Mouse (Mus musculus): ENCODE data around the gene Olfr796. TPM values are rescaled to one million over a fixed set of nuclear protein-coding genes. Genes with fewer than 3 reads are reported as not detected.

The Olfr796 gene
- total and polyA plus RNA-seq, 3 experiments, result not detected

DNA sequence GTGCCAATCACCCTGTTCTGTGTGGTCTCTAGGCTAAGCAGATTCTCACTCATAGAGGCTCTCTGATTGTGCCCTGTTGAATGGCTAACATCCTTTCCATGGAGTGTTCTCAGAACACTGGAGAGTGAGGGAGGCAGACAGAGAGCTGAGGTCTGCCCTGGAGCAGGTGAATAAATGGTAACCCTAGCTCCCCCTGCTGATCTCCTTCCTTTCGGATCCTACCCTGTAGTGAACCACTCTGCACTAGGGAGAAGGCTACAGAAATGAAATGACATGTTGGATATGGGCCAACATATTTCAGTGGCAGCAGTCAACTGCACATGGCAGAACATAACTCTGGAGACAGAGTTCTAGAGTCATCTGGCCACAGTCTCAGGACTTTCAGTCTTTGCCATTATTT lies 9.4 kb upstream of the Olfr796 start:
- Histone ChIP-seq H3K4me1 (ENCODE audit: control insufficient read depth in 1 of 2, insufficient read depth in 2 of 2) (no peaks in the 10 kb centered on the region), H3K27me3 (replicated peaks) (no peaks in the 10 kb centered on the region), H3K4me2 (ENCODE audit: insufficient read depth, low read depth, poor library complexity, severe bottlenecking) (no peak overlapping the region), H3K27ac (ENCODE audit: insufficient read depth, low read depth) (no peak overlapping the region), H3K4me3 (replicated peaks in 1 of 3; ENCODE audit: low read depth in 2 of 3, low read length in 2 of 3, poor library complexity in 1 of 3) (no peak overlapping the region), H3K79me2 (replicated peaks; ENCODE audit: control insufficient read depth, extremely low read depth, insufficient read depth, poor library complexity, severe bottlenecking) (no peaks in the 10 kb centered on the region), H3K9ac (ENCODE audit: insufficient read depth, low read depth) (no peak overlapping the region), H3K9me3 (replicated peaks; ENCODE audit: low read length) (no peaks in the 10 kb centered on the region), H3K36me3 (replicated peaks in 1 of 2; ENCODE audit: control insufficient read depth in 1 of 2, insufficient read depth in 1 of 2, low read length in 1 of 2) (no peaks in the 10 kb centered on the region)
- in situ Hi-C loops (cut with MboI; ENCODE audit: low pct_ligation_motif_present, low pct_unique_long_range_greater_than_20kb, low sequenced_read_pairs) (no loop called here), dilution Hi-C loops (cut with MboI; ENCODE audit: extremely low pct_ligation_motif_present, extremely low pct_unique_long_range_greater_than_20kb, low sequenced_read_pairs) (no loop called here)
- DNase-seq (ENCODE audit: extremely low read depth), result no peak
- TF ChIP-seq EP300 (IDR thresholded peaks at IDR 0.05; ENCODE audit: low read length) (no peak), CTCF (conservative IDR thresholded peaks at IDR 0.05 in 1 of 2, IDR thresholded peaks at IDR 0.05 in 1 of 2; ENCODE audit: low read depth in 2 of 2, low read length in 2 of 2) (peak in 1 of 2 experiments; percentile 34; a peak in 2 of 4 replicates), SMC3 (IDR thresholded peaks at IDR 0.05; ENCODE audit: low read depth, low read length) (peak; percentile 37), RAD21 (IDR thresholded peaks at IDR 0.05; ENCODE audit: low read depth, low read length) (peak; percentile 15), IRF4 (IDR thresholded peaks at IDR 0.05; ENCODE audit: low read depth, low read length) (no peak), MAFK (IDR thresholded peaks at IDR 0.05; ENCODE audit: insufficient replicate concordance, low read length) (no peak), TBP (conservative IDR thresholded peaks at IDR 0.05; ENCODE audit: low read depth, low read length) (no peak)

DNA sequence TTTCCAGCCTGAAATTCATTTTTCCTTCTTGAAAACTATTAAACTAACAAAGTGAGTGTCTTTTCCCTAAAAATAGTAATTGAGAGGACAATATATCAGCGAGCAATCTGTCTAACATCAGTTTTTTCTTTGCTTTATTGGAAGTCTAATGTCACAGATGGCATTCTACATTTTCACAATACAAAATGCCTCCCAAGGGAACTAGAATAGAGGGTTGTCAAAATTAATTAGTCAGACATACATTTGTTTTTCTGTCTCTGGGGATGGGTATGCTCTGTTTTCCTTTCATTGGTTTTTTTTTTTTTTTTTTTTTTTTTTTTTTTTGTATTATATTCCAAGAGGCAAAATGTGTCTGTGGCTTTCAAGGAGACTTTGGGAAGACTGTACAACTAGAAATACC lies 35.3 kb downstream of the Olfr796 start:
- Histone ChIP-seq H3K27ac (ENCODE audit: insufficient read depth, low read depth) (no peak overlapping the region), H3K4me2 (ENCODE audit: insufficient read depth, low read depth, poor library complexity, severe bottlenecking) (no peak overlapping the region), H3K4me1 (ENCODE audit: control insufficient read depth in 1 of 2, insufficient read depth in 2 of 2) (no peaks in the 10 kb centered on the region), H3K36me3 (replicated peaks in 1 of 2; ENCODE audit: control insufficient read depth in 1 of 2, insufficient read depth in 1 of 2, low read length in 1 of 2) (no peaks in the 10 kb centered on the region), H3K4me3 (replicated peaks in 1 of 3; ENCODE audit: low read depth in 2 of 3, low read length in 2 of 3, poor library complexity in 1 of 3) (no peak overlapping the region), H3K9me3 (replicated peaks; ENCODE audit: low read length) (no peaks in the 10 kb centered on the region), H3K27me3 (replicated peaks) (no peaks in the 10 kb centered on the region), H3K9ac (ENCODE audit: insufficient read depth, low read depth) (no peak overlapping the region), H3K79me2 (replicated peaks; ENCODE audit: control insufficient read depth, extremely low read depth, insufficient read depth, poor library complexity, severe bottlenecking) (no peaks in the 10 kb centered on the region)
- no peak for DNase-seq (ENCODE audit: extremely low read depth)
- TF ChIP-seq HCFC1 (IDR thresholded peaks at IDR 0.05; ENCODE audit: low read depth, low read length) (no peak), SIN3A (IDR thresholded peaks at IDR 0.05; ENCODE audit: low read length) (no peak), BHLHE40 (IDR thresholded peaks at IDR 0.05; ENCODE audit: low read depth, low read length) (no peak), EP300 (IDR thresholded peaks at IDR 0.05; ENCODE audit: low read length) (no peak), TBP (conservative IDR thresholded peaks at IDR 0.05; ENCODE audit: low read depth, low read length) (no peak)
- dilution Hi-C loops (cut with MboI; ENCODE audit: extremely low pct_ligation_motif_present, extremely low pct_unique_long_range_greater_than_20kb, low sequenced_read_pairs) (no loop called here), in situ Hi-C loops (cut with MboI; ENCODE audit: low pct_ligation_motif_present, low pct_unique_long_range_greater_than_20kb, low sequenced_read_pairs) (no loop called here)

DNA sequence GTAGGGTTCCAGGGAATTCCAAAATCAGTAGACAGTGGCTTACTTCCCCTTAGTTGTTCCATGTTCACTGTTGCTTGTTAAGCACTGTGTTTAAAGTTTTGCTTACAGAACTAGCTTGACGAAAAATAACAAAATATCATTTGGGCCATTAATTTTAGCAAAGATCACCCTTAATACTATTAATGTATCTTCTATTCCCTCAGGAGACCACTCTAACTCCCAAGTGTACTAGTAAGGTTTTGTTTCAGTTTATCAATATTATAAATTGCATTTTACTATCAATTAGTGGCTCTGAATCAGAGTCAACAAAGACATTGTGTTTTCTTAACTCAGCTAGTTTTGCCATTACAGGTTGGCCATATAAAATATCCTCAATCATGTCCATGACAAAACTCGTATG lies 45.0 kb downstream of the Olfr796 start, which contains the start of gene Olfr794:
Olfr794 (plus strand) TSS at position 301 of the 400 bp plus-strand sequence.
- Histone ChIP-seq H3K27ac (ENCODE audit: insufficient read depth, low read depth) (no peak within 1 kb of the TSS), H3K4me2 (ENCODE audit: insufficient read depth, low read depth, poor library complexity, severe bottlenecking) (no peak within 1 kb of the TSS), H3K9me3 (replicated peaks; ENCODE audit: low read length) (no peaks in the 10 kb centered on the region), H3K4me3 (replicated peaks in 1 of 3; ENCODE audit: low read depth in 2 of 3, low read length in 2 of 3, poor library complexity in 1 of 3) (no peak within 1 kb of the TSS), H3K79me2 (replicated peaks; ENCODE audit: control insufficient read depth, extremely low read depth, insufficient read depth, poor library complexity, severe bottlenecking) (no peaks in the 10 kb centered on the region), H3K36me3 (replicated peaks in 1 of 2; ENCODE audit: control insufficient read depth in 1 of 2, insufficient read depth in 1 of 2, low read length in 1 of 2) (no peaks in the 10 kb centered on the region), H3K4me1 (ENCODE audit: control insufficient read depth in 1 of 2, insufficient read depth in 2 of 2) (no peaks in the 10 kb centered on the region), H3K27me3 (replicated peaks) (no peaks in the 10 kb centered on the region), H3K9ac (ENCODE audit: insufficient read depth, low read depth) (no peak within 1 kb of the TSS)
- no peak for DNase-seq (ENCODE audit: extremely low read depth)
- dilution Hi-C loops (cut with MboI; ENCODE audit: extremely low pct_ligation_motif_present, extremely low pct_unique_long_range_greater_than_20kb, low sequenced_read_pairs) (no loop called here), in situ Hi-C loops (cut with MboI; ENCODE audit: low pct_ligation_motif_present, low pct_unique_long_range_greater_than_20kb, low sequenced_read_pairs) (no loop called here)
- TF ChIP-seq USF2 (conservative IDR thresholded peaks at IDR 0.05; ENCODE audit: low read depth, low read length) (no peak), KAT2A (IDR thresholded peaks at IDR 0.05; ENCODE audit: insufficient replicate concordance, low read length) (no peak), SMC3 (IDR thresholded peaks at IDR 0.05; ENCODE audit: low read depth, low read length) (no peak), MAZ (IDR thresholded peaks at IDR 0.05; ENCODE audit: low read depth, low read length) (no peak), IRF4 (IDR thresholded peaks at IDR 0.05; ENCODE audit: low read depth, low read length) (no peak), BHLHE40 (IDR thresholded peaks at IDR 0.05; ENCODE audit: low read depth, low read length) (no peak), TBP (conservative IDR thresholded peaks at IDR 0.05; ENCODE audit: low read depth, low read length) (no peak)

Other genes starting within 250 kb of the Olfr796 start
Only the 20 nearest of the 26 such genes appear.
- not detected in 2 replicates for gene Olfr787, start 150.7 kb downstream of the Olfr796 start, total RNA-seq (2012; rRNA removed)
- not detected in 2 replicates for gene Olfr787, start 150.7 kb downstream of the Olfr796 start, total RNA-seq (2014; rRNA removed)
- gene Olfr787, start 150.7 kb downstream of the Olfr796 start, polyA plus RNA-seq (2012; ENCODE audit: insufficient read length, low read depth), result not detected in 2 replicates
- not detected in 2 replicates for gene Olfr788, start 141.6 kb downstream of the Olfr796 start, total RNA-seq (2012; rRNA removed)
- not detected in 2 replicates for gene Olfr788, start 141.6 kb downstream of the Olfr796 start, total RNA-seq (2014; rRNA removed)
- gene Olfr788, start 141.6 kb downstream of the Olfr796 start, polyA plus RNA-seq (2012; ENCODE audit: insufficient read length, low read depth), result not detected in 2 replicates
- not detected in 2 replicates for gene Olfr789, start 127.8 kb downstream of the Olfr796 start, total RNA-seq (2012; rRNA removed)
- gene Olfr789, start 127.8 kb downstream of the Olfr796 start, total RNA-seq (2014; rRNA removed), result not detected in 2 replicates
- not detected in 2 replicates for gene Olfr789, start 127.8 kb downstream of the Olfr796 start, polyA plus RNA-seq (2012; ENCODE audit: insufficient read length, low read depth)
- not detected in 2 replicates for gene Olfr790, start 114.1 kb downstream of the Olfr796 start, total RNA-seq (2012; rRNA removed)
- not detected in 2 replicates for gene Olfr790, start 114.1 kb downstream of the Olfr796 start, total RNA-seq (2014; rRNA removed)
- not detected in 2 replicates for gene Olfr790, start 114.1 kb downstream of the Olfr796 start, polyA plus RNA-seq (2012; ENCODE audit: insufficient read length, low read depth)
- not detected in 2 replicates for gene Olfr791, start 90.8 kb downstream of the Olfr796 start, total RNA-seq (2012; rRNA removed)
- gene Olfr791, start 90.8 kb downstream of the Olfr796 start, total RNA-seq (2014; rRNA removed), result not detected in 2 replicates
- not detected in 2 replicates for gene Olfr791, start 90.8 kb downstream of the Olfr796 start, polyA plus RNA-seq (2012; ENCODE audit: insufficient read length, low read depth)
- not detected in 2 replicates for gene Olfr792, start 73.4 kb downstream of the Olfr796 start, total RNA-seq (2012; rRNA removed)
- gene Olfr792, start 73.4 kb downstream of the Olfr796 start, total RNA-seq (2014; rRNA removed), result not detected in 2 replicates
- gene Olfr792, start 73.4 kb downstream of the Olfr796 start, polyA plus RNA-seq (2012; ENCODE audit: insufficient read length, low read depth), result not detected in 2 replicates
- not detected in 2 replicates for gene Olfr794, start 44.9 kb downstream of the Olfr796 start, total RNA-seq (2012; rRNA removed)
- gene Olfr794, start 44.9 kb downstream of the Olfr796 start, total RNA-seq (2014; rRNA removed), result not detected in 2 replicates
- gene Olfr794, start 44.9 kb downstream of the Olfr796 start, polyA plus RNA-seq (2012; ENCODE audit: insufficient read length, low read depth), result not detected in 2 replicates
- gene Olfr798, start 15.4 kb upstream of the Olfr796 start, total RNA-seq (2012; rRNA removed), result not detected in 2 replicates
- gene Olfr798, start 15.4 kb upstream of the Olfr796 start, total RNA-seq (2014; rRNA removed), result not detected in 2 replicates
- gene Olfr798, start 15.4 kb upstream of the Olfr796 start, polyA plus RNA-seq (2012; ENCODE audit: insufficient read length, low read depth), result not detected in 2 replicates
- not detected in 2 replicates for gene Olfr799, start 24.9 kb upstream of the Olfr796 start, total RNA-seq (2012; rRNA removed)
- not detected in 2 replicates for gene Olfr799, start 24.9 kb upstream of the Olfr796 start, total RNA-seq (2014; rRNA removed)
- not detected in 2 replicates for gene Olfr799, start 24.9 kb upstream of the Olfr796 start, polyA plus RNA-seq (2012; ENCODE audit: insufficient read length, low read depth)
- not detected in 2 replicates for gene Olfr800, start 45.1 kb upstream of the Olfr796 start, total RNA-seq (2012; rRNA removed)
- gene Olfr800, start 45.1 kb upstream of the Olfr796 start, total RNA-seq (2014; rRNA removed), result not detected in 2 replicates
- gene Olfr800, start 45.1 kb upstream of the Olfr796 start, polyA plus RNA-seq (2012; ENCODE audit: insufficient read length, low read depth), result not detected in 2 replicates
- not detected in 2 replicates for gene Olfr801, start 61.3 kb upstream of the Olfr796 start, total RNA-seq (2012; rRNA removed)
- not detected in 2 replicates for gene Olfr801, start 61.3 kb upstream of the Olfr796 start, total RNA-seq (2014; rRNA removed)
- gene Olfr801, start 61.3 kb upstream of the Olfr796 start, polyA plus RNA-seq (2012; ENCODE audit: insufficient read length, low read depth), result not detected in 2 replicates
- gene Olfr802, start 75.6 kb upstream of the Olfr796 start, total RNA-seq (2012; rRNA removed), result not detected in 2 replicates
- not detected in 2 replicates for gene Olfr802, start 75.6 kb upstream of the Olfr796 start, total RNA-seq (2014; rRNA removed)
- not detected in 2 replicates for gene Olfr802, start 75.6 kb upstream of the Olfr796 start, polyA plus RNA-seq (2012; ENCODE audit: insufficient read length, low read depth)
- not detected in 2 replicates for gene Olfr803, start 81.7 kb upstream of the Olfr796 start, total RNA-seq (2012; rRNA removed)
- not detected in 2 replicates for gene Olfr803, start 81.7 kb upstream of the Olfr796 start, total RNA-seq (2014; rRNA removed)
- gene Olfr803, start 81.7 kb upstream of the Olfr796 start, polyA plus RNA-seq (2012; ENCODE audit: insufficient read length, low read depth), result not detected in 2 replicates
- gene Olfr804, start 90.6 kb upstream of the Olfr796 start, total RNA-seq (2012; rRNA removed), result not detected in 2 replicates
- not detected in 2 replicates for gene Olfr804, start 90.6 kb upstream of the Olfr796 start, total RNA-seq (2014; rRNA removed)
- not detected in 2 replicates for gene Olfr804, start 90.6 kb upstream of the Olfr796 start, polyA plus RNA-seq (2012; ENCODE audit: insufficient read length, low read depth)
- gene Olfr805, start 116.8 kb upstream of the Olfr796 start, total RNA-seq (2012; rRNA removed), result not detected in 2 replicates
- gene Olfr805, start 116.8 kb upstream of the Olfr796 start, total RNA-seq (2014; rRNA removed), result not detected in 2 replicates
- gene Olfr805, start 116.8 kb upstream of the Olfr796 start, polyA plus RNA-seq (2012; ENCODE audit: insufficient read length, low read depth), result not detected in 2 replicates
- not detected in 2 replicates for gene Olfr806, start 129.4 kb upstream of the Olfr796 start, total RNA-seq (2012; rRNA removed)
- not detected in 2 replicates for gene Olfr806, start 129.4 kb upstream of the Olfr796 start, total RNA-seq (2014; rRNA removed)
- gene Olfr806, start 129.4 kb upstream of the Olfr796 start, polyA plus RNA-seq (2012; ENCODE audit: insufficient read length, low read depth), result not detected in 2 replicates
- gene Olfr807, start 145.2 kb upstream of the Olfr796 start, total RNA-seq (2012; rRNA removed), result not detected in 2 replicates
- gene Olfr807, start 145.2 kb upstream of the Olfr796 start, total RNA-seq (2014; rRNA removed), result not detected in 2 replicates
- gene Olfr807, start 145.2 kb upstream of the Olfr796 start, polyA plus RNA-seq (2012; ENCODE audit: insufficient read length, low read depth), result not detected in 2 replicates
- gene Olfr808, start 152.9 kb upstream of the Olfr796 start, total RNA-seq (2012; rRNA removed), result not detected in 2 replicates
- gene Olfr808, start 152.9 kb upstream of the Olfr796 start, total RNA-seq (2014; rRNA removed), result not detected in 2 replicates
- gene Olfr808, start 152.9 kb upstream of the Olfr796 start, polyA plus RNA-seq (2012; ENCODE audit: insufficient read length, low read depth), result not detected in 2 replicates
- not detected in 2 replicates for gene Olfr809, start 162.1 kb upstream of the Olfr796 start, total RNA-seq (2012; rRNA removed)
- gene Olfr809, start 162.1 kb upstream of the Olfr796 start, total RNA-seq (2014; rRNA removed), result not detected in 2 replicates
- not detected in 2 replicates for gene Olfr809, start 162.1 kb upstream of the Olfr796 start, polyA plus RNA-seq (2012; ENCODE audit: insufficient read length, low read depth)
- not detected in 2 replicates for gene Olfr810, start 182.3 kb upstream of the Olfr796 start, total RNA-seq (2012; rRNA removed)
- gene Olfr810, start 182.3 kb upstream of the Olfr796 start, total RNA-seq (2014; rRNA removed), result not detected in 2 replicates
- not detected in 2 replicates for gene Olfr810, start 182.3 kb upstream of the Olfr796 start, polyA plus RNA-seq (2012; ENCODE audit: insufficient read length, low read depth)

Measured in CH12.LX (cell line).